Mouse (Mus musculus) Patski (cell line): ENCODE measurements around the gene Lypla2. TPM values are rescaled to one million over a fixed set of nuclear protein-coding genes. Genes with fewer than 3 reads are reported as not detected.

Experiments
- ATAC-seq: fragments of 100-300 bp; one replicate; pipeline ENCODE4 v1.8.0; 2021
- CTCF ChIA-PET: fragments of 350-600 bp; sonication (Branson Sonifier 250); formaldehyde crosslinking; loops from one replicate; lab custom pipeline; 2022; ENCODE audit warnings: inconsistent platforms; lab: Charles Lee
- POLR2A ChIA-PET: fragments of 350-600 bp; sonication (Branson Sonifier 250); formaldehyde crosslinking; loops from one replicate; lab custom pipeline; 2022; ENCODE audit warnings: antibody characterized with exemption, inconsistent platforms; lab: Charles Lee
- DNase-seq: peaks from one replicate; pipeline ENCODE4 v3.0.0-alpha.2; 2011; ENCODE audit warnings: low read depth, low spot score
- H3K27me3 ChIP-seq: fragments of 371-371 bp; one replicate; pipeline ENCODE4 v1.5.1; 2021
- CTCF ChIP-seq: fragments of 100-300 bp; IDR thresholded peaks from one replicate; pipeline ENCODE4 v1.5.1; 2021
- in situ Hi-C: fragments of 300-500 bp; cut with MboI; formaldehyde crosslinking; loops from 3 replicates; pipeline ENCODE4 v1.11.1; 2018; ENCODE audit warnings: low pct_unique_long_range_greater_than_20kb, mixed read lengths
- polyA plus RNA-seq: library from polyadenylated mRNA; unstranded; gene quantifications from one replicate; pipeline ENCODE4 v1.2.3, GENCODE M21; 2021

Lypla2 gene
- polyA plus RNA-seq, 1 experiment from 2014 or later, result 46.2 TPM

GRCm38 (mm10) chr4:135935502-135935901 is 36.9 kb downstream of the Lypla2 start:
- no peak for ATAC-seq
- H3K27me3 ChIP-seq, result no peaks in the 10 kb centered on the region
- no peak for TF ChIP-seq CTCF
- no peak for DNase-seq
- ChIA-PET CTCF (no interaction called here), POLR2A (no interaction called here)
- in situ Hi-C loops, result no loop called here

- in situ Hi-C loops, result no loop called here
- H3K27me3 ChIP-seq, result no peaks in the 10 kb centered on the region
- no peak for ATAC-seq
- ChIA-PET CTCF (no interaction called here), POLR2A (no interaction called here)
- no peak for DNase-seq
- no peak for TF ChIP-seq CTCF
Measured at GRCm38 (mm10) chr4:135934708-135935500, 37.5 kb downstream of the Lypla2 start.

- DNase-seq (no peak), ATAC-seq (no peak)
- no peaks in the 10 kb centered on the region for H3K27me3 ChIP-seq
- CTCF ChIA-PET, result no interaction called here
- POLR2A ChIA-PET, result no interaction called here
- in situ Hi-C loops, result no loop called here
- TF ChIP-seq CTCF, result no peak
Measured at GRCm38 (mm10) chr4:135931832-135932231, 40.6 kb downstream of the Lypla2 start.

GRCm38 (mm10) chr4:135930239-135930638 is 42.2 kb downstream of the Lypla2 start:
- ChIA-PET POLR2A (no interaction called here), CTCF (no interaction called here)
- no peak for ATAC-seq
- TF ChIP-seq CTCF, result no peak
- no peaks in the 10 kb centered on the region for H3K27me3 ChIP-seq
- in situ Hi-C loops, result no loop called here
- DNase-seq, result no peak

GRCm38 (mm10) chr4:135929828-135930227 is 42.6 kb downstream of the Lypla2 start:
- POLR2A ChIA-PET, result no interaction called here
- CTCF ChIA-PET, result no interaction called here
- H3K27me3 ChIP-seq, result no peaks in the 10 kb centered on the region
- TF ChIP-seq CTCF, result no peak
- in situ Hi-C loops, result no loop called here
- ATAC-seq, result no peak
- DNase-seq, result no peak

- no peak for TF ChIP-seq CTCF
- in situ Hi-C loops, result no loop called here
- H3K27me3 ChIP-seq, result no peaks in the 10 kb centered on the region
- CTCF ChIA-PET, result no interaction called here
- ATAC-seq (no peak), DNase-seq (no peak)
- POLR2A ChIA-PET, result no interaction called here
Measured at GRCm38 (mm10) chr4:135929405-135929804, 43.0 kb downstream of the Lypla2 start.

GRCm38 (mm10) chr4:135928376-135928775 is 44.0 kb downstream of the Lypla2 start:
- no peaks in the 10 kb centered on the region for H3K27me3 ChIP-seq
- ATAC-seq (no peak), DNase-seq (no peak)
- ChIA-PET CTCF (no interaction called here), POLR2A (no interaction called here)
- in situ Hi-C loops, result no loop called here
- TF ChIP-seq CTCF, result no peak

GRCm38 (mm10) chr4:135926861-135927260 is 45.6 kb downstream of the Lypla2 start:
- in situ Hi-C loops, result no loop called here
- ChIA-PET CTCF (no interaction called here), POLR2A (no interaction called here)
- DNase-seq (no peak), ATAC-seq (no peak)
- no peaks in the 10 kb centered on the region for H3K27me3 ChIP-seq
- no peak for TF ChIP-seq CTCF

GRCm38 (mm10) chr4:135926195-135926808 is 46.1 kb downstream of the Lypla2 start:
- no peaks in the 10 kb centered on the region for H3K27me3 ChIP-seq
- CTCF ChIA-PET, result no interaction called here
- TF ChIP-seq CTCF, result no peak
- DNase-seq (no peak), ATAC-seq (no peak)
- in situ Hi-C loops, result no loop called here
- POLR2A ChIA-PET, result no interaction called here

- DNase-seq (no peak), ATAC-seq (no peak)
- no peak for TF ChIP-seq CTCF
- in situ Hi-C loops, result no loop called here
- ChIA-PET POLR2A (interaction anchor here (0.6 kb wide), 1 partner anchor 12 kb away, joined by 3 read pairs; no protein-coding TSS in a partner anchor), CTCF (no interaction called here)
- no peaks in the 10 kb centered on the region for H3K27me3 ChIP-seq
Measured at GRCm38 (mm10) chr4:135925341-135925740, 47.1 kb downstream of the Lypla2 start.

- TF ChIP-seq CTCF, result no peak
- DNase-seq (no peak), ATAC-seq (no peak)
- H3K27me3 ChIP-seq, result no peaks in the 10 kb centered on the region
- CTCF ChIA-PET, result no interaction called here
- POLR2A ChIA-PET, result no interaction called here
- in situ Hi-C loops, result loop anchor here (25.0 kb wide), 1 partner anchor 412 kb away; no protein-coding TSS in a partner anchor
Measured at GRCm38 (mm10) chr4:135924418-135924817, 48.0 kb downstream of the Lypla2 start.
